Mouse (Mus musculus): Measurements from ENCODE around the gene Scmh1. TPM values are rescaled to one million over a fixed set of nuclear protein-coding genes. Genes with fewer than 3 reads are reported as not detected.
A peak's percentile ranks its signal among the peaks of the same experiment; 100 is the strongest.

Scmh1 gene
- total and polyA plus RNA-seq, 3 experiments: 6.0 to 66.8 TPM; not detected in 1

DNA sequence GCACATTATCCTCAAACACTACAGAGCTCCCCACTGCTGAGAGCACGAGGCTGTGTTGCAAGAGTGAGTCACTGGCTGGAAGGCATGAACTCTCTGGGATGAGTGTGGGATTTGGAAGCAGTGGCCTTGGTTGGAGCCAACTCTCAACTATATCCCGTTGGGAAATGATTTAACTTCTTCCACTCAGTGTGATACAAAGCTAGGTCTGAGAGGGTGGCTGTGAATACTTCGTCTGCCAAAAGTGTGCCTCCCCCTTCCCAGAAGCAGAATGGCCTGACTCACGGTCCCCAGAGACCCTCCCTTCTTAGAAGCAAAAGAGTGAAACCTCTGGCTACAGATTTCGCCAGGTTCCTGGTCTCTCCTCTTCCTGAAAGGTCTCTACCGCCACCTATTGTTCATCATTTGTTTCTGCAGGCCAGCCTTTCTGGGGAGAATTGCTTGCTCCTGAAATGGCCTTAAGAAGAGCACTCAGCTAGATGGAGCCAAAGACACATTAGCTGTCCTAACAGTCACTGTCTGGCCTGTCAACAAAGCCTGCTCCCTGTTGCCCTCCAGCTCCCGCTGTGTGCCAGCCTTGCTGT is 24.2 kb upstream of the Scmh1 start:
- peaks cover 0 to 4% of the 10 kb centered on the region in 2 experiments; a peak in 1 of 4 replicates for H3K27me3 ChIP-seq (ENCODE audit: control insufficient read depth in 1 of 2, insufficient read depth in 2 of 2, low read length in 2 of 2)
- H3K4me1 ChIP-seq (ENCODE audit: control insufficient read depth in 1 of 2, insufficient read depth in 2 of 2, low read length in 2 of 2): peaks cover 0 to 5% of the 10 kb centered on the region in 2 experiments; a peak in 1 of 4 replicates
- no peaks in the 10 kb centered on the region for H3K79me2 ChIP-seq (ENCODE audit: control insufficient read depth, insufficient read depth, low read length, poor library complexity)
- no peaks in the 10 kb centered on the region for H3K36me3 ChIP-seq (ENCODE audit: control insufficient read depth in 1 of 2, insufficient read depth in 2 of 2, low read length in 2 of 2)
- peak; percentile 93 for DNase-seq (ENCODE audit: low read depth, low spot score)
- H3K27ac ChIP-seq (ENCODE audit: control insufficient read depth, low read depth, low read length): no peak overlapping the region
- H3K9ac ChIP-seq (ENCODE audit: control insufficient read depth, low read depth, low read length, poor library complexity, severe bottlenecking): peak overlapping the region; percentile 23; the same call in 1 of the 2 replicates
- H3K9me3 ChIP-seq (replicated peaks; ENCODE audit: insufficient read depth, low read length): no peaks in the 10 kb centered on the region
- H3K4me3 ChIP-seq (ENCODE audit: control insufficient read depth in 1 of 2, insufficient read depth in 1 of 2, low read depth in 2 of 2, low read length in 2 of 2): peak overlapping the region; percentile 21 to 34; a peak in 2 of 4 replicates
- no peak for TF ChIP-seq ZNF384 (IDR thresholded peaks at IDR 0.05; ENCODE audit: low read depth, low read length)
- TF ChIP-seq USF2 (IDR thresholded peaks at IDR 0.05; ENCODE audit: borderline replicate concordance in 1 of 2, insufficient read depth in 1 of 2, low read depth in 1 of 2, low read length in 2 of 2): no peak
- 0 out of 2 replicates have a peak, but pooled peaks have one; percentile 44 for TF ChIP-seq ELF1 (IDR thresholded peaks at IDR 0.05; ENCODE audit: low read depth, low read length)
- TF ChIP-seq RCOR1 (IDR thresholded peaks at IDR 0.05; ENCODE audit: low read depth, low read length): no peak
- TF ChIP-seq RAD21 (IDR thresholded peaks at IDR 0.05; ENCODE audit: low read depth, low read length): peak; percentile 93
- no peak for TF ChIP-seq BHLHE40 (IDR thresholded peaks at IDR 0.05; ENCODE audit: borderline replicate concordance, low read depth, low read length)
- TF ChIP-seq USF1 (IDR thresholded peaks at IDR 0.05; ENCODE audit: low read depth, low read length): no peak
- TF ChIP-seq POLR2AphosphoS2 (IDR thresholded peaks at IDR 0.05; ENCODE audit: low read length): no peak
- peak; percentile 56; the same call in 1 of the 2 replicates for TF ChIP-seq SIN3A (IDR thresholded peaks at IDR 0.05; ENCODE audit: low read length)
- no peak for TF ChIP-seq MAX (IDR thresholded peaks at IDR 0.05; ENCODE audit: low read length)
- TF ChIP-seq MYC (IDR thresholded peaks at IDR 0.05; ENCODE audit: low read depth, low read length): no peak
- no peak for TF ChIP-seq CHD1 (IDR thresholded peaks at IDR 0.05; ENCODE audit: low read depth, low read length)
- no peak for TF ChIP-seq GABPA (IDR thresholded peaks at IDR 0.05; ENCODE audit: low read depth, low read length)
- TF ChIP-seq MAZ (IDR thresholded peaks at IDR 0.05; ENCODE audit: low read depth, low read length): peak; percentile 28; the same call in 1 of the 2 replicates
- TF ChIP-seq E2F4 (IDR thresholded peaks at IDR 0.05; ENCODE audit: borderline replicate concordance, low read depth, low read length): no peak
- TF ChIP-seq CTCF (IDR thresholded peaks at IDR 0.05 in 2 of 3, conservative IDR thresholded peaks at IDR 0.05 in 1 of 3; ENCODE audit: control insufficient read depth in 1 of 3, insufficient read depth in 1 of 3, low read depth in 2 of 3, low read length in 3 of 3, poor library complexity in 1 of 3, severe bottlenecking in 1 of 3): peak; percentile 61 to 98 (median 93)
- no peak for TF ChIP-seq GATA1 (IDR thresholded peaks at IDR 0.05; ENCODE audit: low read depth, low read length)
- no peak for TF ChIP-seq JUND (IDR thresholded peaks at IDR 0.05; ENCODE audit: low read depth, low read length)
- TF ChIP-seq SMC3 (IDR thresholded peaks at IDR 0.05; ENCODE audit: low read depth, low read length): peak; percentile 79
- no peak for TF ChIP-seq MYB (IDR thresholded peaks at IDR 0.05; ENCODE audit: low read depth, low read length)
- TF ChIP-seq MAFK (IDR thresholded peaks at IDR 0.05; ENCODE audit: borderline replicate concordance, low read depth, low read length): no peak
- no peak for TF ChIP-seq KAT2A (conservative IDR thresholded peaks at IDR 0.05; ENCODE audit: low read depth, low read length)
- no peak for TF ChIP-seq TBP (IDR thresholded peaks at IDR 0.05; ENCODE audit: low read depth, low read length)
- TF ChIP-seq POLR2AphosphoS5 (IDR thresholded peaks at IDR 0.05; ENCODE audit: borderline replicate concordance, low read depth, low read length): no peak
- no peak for TF ChIP-seq MEF2A (IDR thresholded peaks at IDR 0.05; ENCODE audit: extremely low read depth, insufficient replicate concordance, low read depth, low read length, poor library complexity, severe bottlenecking)
- TF ChIP-seq TCF12 (IDR thresholded peaks at IDR 0.05; ENCODE audit: low read depth, low read length): no peak
- TF ChIP-seq UBTF (IDR thresholded peaks at IDR 0.05; ENCODE audit: borderline replicate concordance, insufficient read depth, low read depth, low read length): no peak
- peak; percentile 76 for TF ChIP-seq ZC3H11A (IDR thresholded peaks at IDR 0.05; ENCODE audit: low read depth, low read length)
- TF ChIP-seq MXI1 (IDR thresholded peaks at IDR 0.05; ENCODE audit: low read depth, low read length): 0 out of 2 replicates have a peak, but pooled peaks have one; percentile 35
- TF ChIP-seq CHD2 (IDR thresholded peaks at IDR 0.05; ENCODE audit: low read length): no peak
- no peak for TF ChIP-seq TAL1 (IDR thresholded peaks at IDR 0.05; ENCODE audit: low read length)
- no peak for TF ChIP-seq HCFC1 (IDR thresholded peaks at IDR 0.05; ENCODE audit: low read depth, low read length)
- TF ChIP-seq EP300 (IDR thresholded peaks at IDR 0.05; ENCODE audit: low read depth in 1 of 2, low read length in 2 of 2): no peak
- no peak for TF ChIP-seq POLR2A (IDR thresholded peaks at IDR 0.05; ENCODE audit: control insufficient read depth in 1 of 2, insufficient read depth in 1 of 2, low read depth in 1 of 2, low read length in 2 of 2, poor library complexity in 1 of 2)
- no peak for TF ChIP-seq ZMIZ1 (IDR thresholded peaks at IDR 0.05; ENCODE audit: low read depth, low read length)
- TF ChIP-seq NRF1 (IDR thresholded peaks at IDR 0.05; ENCODE audit: insufficient read depth, low read depth, low read length, poor library complexity, severe bottlenecking): no peak
- TF ChIP-seq ZKSCAN1 (IDR thresholded peaks at IDR 0.05; ENCODE audit: low read depth, low read length): no peak

All from MEL (cell line).